Mouse (Mus musculus): ENCODE data around the gene Inka1.

Gene Inka1

DNA sequence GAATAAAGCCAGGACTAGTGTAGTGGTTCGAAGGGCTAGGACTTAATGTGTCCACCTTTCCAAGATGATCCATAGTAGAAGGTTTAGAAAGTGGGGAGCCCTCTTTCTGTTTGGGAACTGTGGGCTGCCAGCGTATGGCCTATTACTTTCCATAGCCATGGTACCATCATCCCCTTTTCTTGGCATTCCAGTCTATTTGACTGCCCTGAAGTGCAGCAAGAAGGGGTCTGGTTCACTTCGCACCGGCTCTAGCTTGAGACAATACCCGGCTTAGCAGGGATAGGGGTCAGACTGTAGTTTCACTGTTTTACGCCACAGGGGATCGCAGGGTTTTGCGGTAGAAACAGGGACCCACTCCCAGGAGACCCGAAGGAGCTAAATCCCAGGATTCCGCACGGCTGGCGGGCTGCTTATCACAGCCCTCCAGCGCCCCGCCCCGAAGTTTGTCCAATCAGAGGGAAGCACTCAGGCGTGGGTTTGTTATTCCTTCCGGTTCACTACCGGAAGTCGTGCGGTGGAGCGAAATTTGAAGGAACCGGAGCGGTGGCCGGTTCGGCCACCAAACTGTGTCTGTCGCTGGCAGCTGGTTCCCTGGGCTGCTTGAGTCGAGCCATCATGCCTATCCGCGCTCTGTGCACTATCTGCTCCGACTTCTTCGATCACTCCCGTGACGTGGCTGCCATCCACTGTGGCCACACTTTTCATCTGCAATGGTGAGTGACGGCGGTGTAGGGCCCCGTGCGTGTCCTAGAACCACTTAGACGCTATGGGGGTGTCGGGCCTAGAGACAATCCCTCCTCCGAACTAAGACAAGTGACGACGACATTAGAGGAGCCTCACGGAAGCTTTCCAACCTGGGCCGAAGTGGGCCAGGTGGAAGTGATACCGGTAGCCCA is 35.0 kb downstream of the Inka1 start:
- DNase-seq, result peak; percentile 95

DNA sequence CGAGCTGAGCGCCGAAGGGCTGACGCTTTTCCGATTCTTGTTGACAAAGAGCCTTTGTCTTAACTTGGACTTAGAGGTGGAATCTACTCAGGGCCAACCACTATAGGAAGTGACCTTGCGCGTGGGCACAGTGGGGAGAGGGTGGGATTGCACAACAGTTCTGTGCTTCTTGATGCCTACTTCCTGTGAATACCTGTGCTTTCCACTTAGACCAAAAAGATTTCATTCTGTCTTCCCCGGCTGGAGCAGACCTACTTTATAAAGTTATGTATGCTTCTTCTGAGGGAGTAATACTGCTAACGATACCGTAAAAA is 35.8 kb downstream of the Inka1 start, which contains the start of gene Traip:
Traip (plus strand) TSS at position 215 of the 314 bp plus-strand sequence.
- no peak for DNase-seq

DNA sequence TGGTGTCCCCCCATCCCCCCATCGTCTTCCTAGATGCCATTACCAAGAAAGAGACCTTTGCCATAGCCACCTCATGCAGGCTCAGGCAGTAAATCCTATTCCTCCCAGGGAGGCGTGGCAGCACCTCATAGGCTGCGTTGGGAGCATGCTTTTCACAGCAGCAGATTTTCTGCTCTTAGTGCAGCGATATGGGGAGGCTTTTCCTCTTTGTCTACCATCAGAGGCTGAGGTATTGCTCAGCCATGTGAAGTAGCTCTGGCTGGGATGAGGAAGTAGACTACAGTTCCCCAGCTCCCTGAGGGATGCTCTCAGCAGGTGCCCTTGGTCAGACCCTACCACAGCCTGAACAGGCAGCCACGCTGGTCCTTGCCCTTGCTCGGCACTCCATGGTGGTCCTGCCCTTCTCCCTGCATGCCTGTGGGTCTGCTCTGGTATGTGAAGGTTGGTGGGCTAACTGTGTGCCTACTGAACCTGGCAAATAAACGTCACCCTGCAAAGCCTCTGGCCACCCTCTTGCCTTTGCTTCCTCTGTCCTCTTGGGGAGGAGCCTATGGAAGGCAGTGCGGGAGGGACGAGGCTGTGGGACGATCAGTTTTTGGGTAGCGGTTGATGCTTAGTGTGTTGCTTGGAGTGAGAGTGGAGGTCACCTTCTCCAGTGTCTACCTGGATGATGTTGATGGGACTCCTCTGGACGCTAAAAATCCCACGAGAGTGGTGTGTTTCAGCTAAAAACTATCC is 36.3 kb downstream of the Inka1 start:
- no peak for DNase-seq

DNA sequence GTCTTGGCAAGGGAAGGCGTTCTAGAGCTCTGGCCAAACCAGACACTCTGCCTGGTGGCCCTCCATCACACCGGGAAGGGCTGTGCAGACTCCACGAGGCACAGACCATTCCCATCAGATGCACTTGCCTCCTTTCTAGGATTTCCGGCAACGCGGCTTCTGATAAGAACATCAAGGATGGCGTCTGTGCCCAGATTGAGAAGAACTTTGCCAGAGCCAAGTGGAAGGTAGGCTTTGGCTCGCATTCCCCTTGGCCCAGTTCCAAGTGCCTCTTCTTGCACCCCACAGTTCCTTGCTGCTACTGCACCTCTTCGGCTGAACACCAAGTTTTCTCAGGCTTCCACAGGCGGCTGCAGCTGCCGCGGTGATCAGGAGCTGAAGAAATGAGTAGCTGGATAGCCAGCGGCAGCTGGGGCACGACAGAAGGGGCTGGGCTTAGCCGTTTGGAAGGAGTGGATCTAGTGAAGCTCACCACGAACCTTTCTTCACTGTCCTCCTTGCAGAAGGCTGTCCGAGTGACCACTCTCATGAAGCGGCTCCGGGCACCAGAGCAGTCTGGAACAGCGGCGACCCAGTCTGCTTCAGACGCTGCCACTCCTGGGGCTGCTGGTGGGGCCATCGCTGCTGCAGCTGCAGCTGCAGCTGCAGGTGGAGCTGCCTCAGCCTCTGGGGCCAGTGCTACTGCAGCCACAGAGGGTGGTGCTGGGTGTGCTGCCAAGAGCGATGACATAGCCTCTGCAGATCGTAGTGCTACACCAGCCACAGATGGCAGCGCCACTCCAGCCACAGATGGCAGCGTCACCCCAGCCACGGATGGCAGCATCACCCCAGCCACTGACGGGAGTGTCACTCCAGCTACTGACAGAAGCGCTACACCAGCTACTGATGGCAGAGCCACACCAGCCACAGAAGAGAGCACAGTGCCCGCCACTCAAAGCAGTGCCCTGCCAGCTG is 38.2 kb downstream of the Inka1 start:
- DNase-seq, result no peak

DNA sequence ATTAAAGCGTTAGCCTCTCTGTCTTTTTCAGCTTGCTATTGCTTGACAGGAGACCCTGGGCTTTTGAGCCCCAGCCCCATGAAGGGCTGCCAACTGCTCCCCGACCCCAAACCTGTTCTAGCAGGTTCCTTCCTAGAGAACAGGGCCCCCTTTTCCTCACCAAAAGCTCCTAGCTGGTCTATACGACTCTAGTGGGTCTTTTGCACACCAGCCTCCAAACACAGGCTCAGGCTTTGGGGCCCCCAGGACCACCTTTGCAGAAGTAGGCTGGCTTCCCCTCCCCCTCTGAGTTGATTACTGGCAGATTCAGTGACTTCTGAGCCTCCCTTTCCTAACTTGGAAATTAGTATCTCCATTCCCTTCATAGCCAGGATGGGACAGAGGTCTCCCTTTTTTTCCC is 48.8 kb downstream of the Inka1 start:
- DNase-seq, result no peak

DNA sequence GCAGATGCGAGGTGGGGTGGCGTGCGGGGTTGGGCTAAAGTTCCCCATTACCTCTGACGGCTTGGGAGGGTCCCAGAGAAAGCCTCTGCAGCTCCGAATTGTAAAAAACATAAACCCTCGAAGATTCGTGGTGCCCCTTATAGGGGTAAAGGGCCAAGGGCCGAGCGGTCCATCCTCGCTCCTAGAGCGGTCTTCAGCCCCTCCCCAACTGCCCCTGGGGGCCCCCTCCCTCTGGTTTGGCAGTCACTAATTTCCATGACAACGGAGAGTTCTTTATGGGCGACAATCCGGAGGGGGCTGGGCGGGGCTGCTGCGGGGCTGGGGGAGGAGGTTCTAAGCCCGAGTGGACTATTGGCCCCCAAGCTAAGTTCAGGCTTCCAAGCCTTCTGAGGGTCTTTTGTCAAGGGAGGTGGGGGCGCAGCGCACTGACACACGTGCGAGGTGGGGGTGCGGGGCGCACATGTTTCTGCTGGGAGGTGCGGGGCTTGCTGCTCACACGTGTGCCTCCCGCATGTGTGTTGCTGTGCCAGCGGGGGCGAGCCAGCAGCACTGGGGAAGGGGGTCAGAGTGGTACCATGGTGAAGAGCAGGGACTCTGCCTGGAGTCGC is 49.4 kb downstream of the Inka1 start:
- DNase-seq, result peak; percentile 78

DNA sequence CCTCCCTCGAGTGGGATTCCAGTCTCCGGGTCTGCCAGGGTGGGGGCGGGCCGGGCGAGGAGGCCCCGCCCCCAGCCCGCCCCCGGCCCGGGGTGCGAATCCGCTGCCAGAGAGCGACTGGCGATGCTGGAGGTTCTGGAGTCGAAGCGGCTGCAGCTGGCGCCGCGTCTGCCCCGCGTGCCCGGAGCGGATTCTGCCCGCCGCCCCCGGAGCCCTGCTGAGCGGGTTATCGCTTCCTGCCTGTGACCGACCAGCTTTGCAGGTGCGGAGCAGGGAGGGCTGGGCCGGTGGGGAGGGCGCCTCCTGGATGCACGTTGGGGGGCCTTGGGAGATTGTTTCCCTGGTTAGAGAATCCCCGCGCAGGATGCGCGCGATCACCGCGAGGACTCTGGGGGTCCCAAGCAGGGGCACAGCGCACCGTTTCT is 49.9 kb downstream of the Inka1 start:
- peak; percentile 62 for DNase-seq

DNA sequence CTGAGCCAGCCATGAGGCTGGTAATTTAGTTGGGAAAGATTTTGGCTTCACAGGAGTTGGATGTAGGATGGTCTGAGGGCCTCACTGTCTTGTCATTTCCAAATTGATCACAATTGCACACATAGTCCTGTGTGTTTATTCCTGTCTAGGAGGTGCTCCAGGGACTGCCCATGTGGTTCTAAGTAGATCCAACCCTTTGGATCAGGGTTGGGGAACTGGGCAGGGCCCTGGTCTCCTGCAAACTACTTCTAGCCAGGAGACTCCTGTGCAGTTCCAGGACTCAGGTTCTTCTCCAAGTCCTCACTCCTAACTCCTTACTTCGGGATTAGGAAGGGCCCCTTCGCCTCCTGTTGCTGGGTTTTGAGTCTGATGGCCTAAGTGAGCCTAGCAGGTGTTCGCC is 50.3 kb downstream of the Inka1 start, which contains the start of gene Camkv:
Camkv (plus strand) TSS at position 301 of the 400 bp plus-strand sequence.
- DNase-seq, result no peak
